Mouse (Mus musculus) thymus, postnatal 25 days (tissue): ENCODE data around the gene Slit1.

Experiments
- DNase-seq: peaks from one replicate; pipeline ENCODE4 v3.0.0; 2022

Gene Slit1

GRCm38 (mm10) chr19:41723337-41723736 is 20.1 kb downstream of the Slit1 start:
- DNase-seq = no peak

GRCm38 (mm10) chr19:41719436-41719835 is 24.0 kb downstream of the Slit1 start:
- DNase-seq = no peak

GRCm38 (mm10) chr19:41716233-41717218 is 26.9 kb downstream of the Slit1 start:
- DNase-seq = no peak

GRCm38 (mm10) chr19:41714431-41714917 is 29.0 kb downstream of the Slit1 start:
- no peak for DNase-seq

GRCm38 (mm10) chr19:41712829-41713228 is 30.6 kb downstream of the Slit1 start:
- no peak for DNase-seq

GRCm38 (mm10) chr19:41711665-41712064 is 31.8 kb downstream of the Slit1 start:
- DNase-seq = no peak

- no peak for DNase-seq
Observed at GRCm38 (mm10) chr19:41709497-41710165, 33.8 kb downstream of the Slit1 start.

GRCm38 (mm10) chr19:41707850-41708249 is 35.6 kb downstream of the Slit1 start:
- no peak for DNase-seq

- DNase-seq = no peak
Observed at GRCm38 (mm10) chr19:41706094-41706828, 37.2 kb downstream of the Slit1 start.

GRCm38 (mm10) chr19:41705416-41705815 is 38.0 kb downstream of the Slit1 start:
- no peak for DNase-seq

- no peak for DNase-seq
Observed at GRCm38 (mm10) chr19:41702638-41703037, 40.8 kb downstream of the Slit1 start.

- DNase-seq = no peak
Observed at GRCm38 (mm10) chr19:41698857-41699424, 44.5 kb downstream of the Slit1 start.

GRCm38 (mm10) chr19:41697807-41698515 is 45.5 kb downstream of the Slit1 start:
- no peak for DNase-seq

- DNase-seq = no peak
Observed at GRCm38 (mm10) chr19:41697111-41697806, 46.2 kb downstream of the Slit1 start.

- DNase-seq = no peak
Observed at GRCm38 (mm10) chr19:41696443-41696842, 47.0 kb downstream of the Slit1 start.

GRCm38 (mm10) chr19:41695046-41695445 is 48.4 kb downstream of the Slit1 start:
- no peak for DNase-seq

GRCm38 (mm10) chr19:41694610-41695009 is 48.9 kb downstream of the Slit1 start:
- no peak for DNase-seq

- DNase-seq = no peak
Observed at GRCm38 (mm10) chr19:41693727-41694126, 49.7 kb downstream of the Slit1 start.

- DNase-seq = no peak
Observed at GRCm38 (mm10) chr19:41690064-41690463, 53.4 kb downstream of the Slit1 start.

GRCm38 (mm10) chr19:41688251-41688650 is 55.2 kb downstream of the Slit1 start:
- DNase-seq = no peak

- DNase-seq = no peak
Observed at GRCm38 (mm10) chr19:41687836-41688235, 55.6 kb downstream of the Slit1 start.
